Mouse (Mus musculus) limb, embryonic 11.5 days (tissue): ENCODE measurements at regions not wholly inside any gene's neighbourhood (a gene's known extent, or its start where the extent isn't known, plus 50 kb on each side); places are given as distances from the start of the nearest gene placed in this dataset.

Source experiments
- ATAC-seq: fragments of 200-750 bp; cut with Nextera tagmentation; 2 replicates; pipeline ENCODE4 v1.8.0; 2017; ENCODE audit warnings: low read depth; ENCODE audit not compliant: insufficient number of reproducible peaks, low FRiP score, low TSS enrichment
- DNase-seq: peaks from one replicate; pipeline ENCODE4 v3.0.0-alpha.2; 2015; ENCODE audit warnings: low spot score
- H3K27ac ChIP-seq: fragments of 300-500 bp; sonication (generic); replicated peaks from 2 replicates; pipeline ENCODE4 v1.5.1; 2014; ENCODE audit warnings: low read depth, mild to moderate bottlenecking, low read length
- H3K27me3 ChIP-seq: fragments of 300-500 bp; sonication (generic); 2 replicates; pipeline ENCODE4 v1.6.1; 2014; ENCODE audit warnings: mild to moderate bottlenecking, low read length, mixed read lengths; ENCODE audit not compliant: control insufficient read depth, insufficient read depth
- H3K36me3 ChIP-seq: fragments of 300-500 bp; sonication (generic); 2 replicates; pipeline ENCODE4 v1.6.1; 2014; ENCODE audit warnings: mild to moderate bottlenecking, low read length, moderate library complexity, mixed read lengths; ENCODE audit not compliant: control insufficient read depth, insufficient read depth
- H3K4me1 ChIP-seq: fragments of 300-500 bp; sonication (generic); 2 replicates; pipeline ENCODE4 v1.6.1; 2014; ENCODE audit warnings: low read length, mixed read lengths; ENCODE audit not compliant: control insufficient read depth, insufficient read depth
- H3K4me2 ChIP-seq: fragments of 300-500 bp; sonication (generic); 2 replicates; pipeline ENCODE4 v1.6.1; 2014; ENCODE audit warnings: low read depth, mild to moderate bottlenecking, moderate library complexity; ENCODE audit not compliant: severe bottlenecking
- H3K4me3 ChIP-seq: fragments of 300-500 bp; sonication (generic); 2 replicates; pipeline ENCODE4 v1.5.1; 2014; ENCODE audit warnings: low read depth, low read length
- H3K9ac ChIP-seq: fragments of 300-500 bp; sonication (generic); 2 replicates; pipeline ENCODE4 v1.6.1; 2014; ENCODE audit warnings: mild to moderate bottlenecking, low read length
- H3K9me3 ChIP-seq: fragments of 300-500 bp; sonication (generic); 2 replicates; pipeline ENCODE4 v1.6.1; 2016; ENCODE audit warnings: low read length; ENCODE audit not compliant: control insufficient read depth
- WGBS: fragments of 180-500 bp; shearing (Covaris S2); extraction: QIAGEN DNeasy Blood & Tissue Kit; methylation state at CpG from one replicate; pipeline ENCODE4 v1.1.7; 2014; 5-methylcytosine and 5-hydroxymethylcytosine counted together

- WGBS: 91% methylated on average over 15 of the region's 15 CpGs
- ATAC-seq (no peak), DNase-seq (no peak)
- no peaks in the 10 kb centered on the region for H3K36me3 ChIP-seq
- H3K4me2 ChIP-seq: no peak overlapping the region
- no peaks in the 10 kb centered on the region for H3K27me3 ChIP-seq
- no peaks in the 10 kb centered on the region for H3K4me1 ChIP-seq
- no peak overlapping the region for H3K4me3 ChIP-seq
- no peak overlapping the region for H3K9ac ChIP-seq
- no peak overlapping the region for H3K27ac ChIP-seq
- H3K9me3 ChIP-seq: no peaks in the 10 kb centered on the region
These were observed 161.4 kb downstream of the Nucb2 start for GRCm38 (mm10) chr7:116665581-116665980.

GRCm38 (mm10) chr7:116674199-116675019 is 170.2 kb downstream of the Nucb2 start:
- Histone ChIP-seq H3K4me2 (no peak overlapping the region), H3K4me1 (no peaks in the 10 kb centered on the region), H3K27me3 (no peaks in the 10 kb centered on the region), H3K9ac (no peak overlapping the region), H3K9me3 (no peaks in the 10 kb centered on the region), H3K36me3 (no peaks in the 10 kb centered on the region), H3K4me3 (no peak overlapping the region), H3K27ac (no peak overlapping the region)
- no peak for DNase-seq
- WGBS: 74% methylated on average over 16 of the region's 16 CpGs
- no peak for ATAC-seq

- no peak overlapping the region for H3K27ac ChIP-seq
- no peak overlapping the region for H3K9ac ChIP-seq
- ATAC-seq (no peak), DNase-seq (no peak)
- no peaks in the 10 kb centered on the region for H3K9me3 ChIP-seq
- no peaks in the 10 kb centered on the region for H3K27me3 ChIP-seq
- peaks cover 9% of the 10 kb centered on the region; the same call in 1 of the 2 replicates for H3K4me1 ChIP-seq
- H3K36me3 ChIP-seq: no peaks in the 10 kb centered on the region
- no peak overlapping the region for H3K4me3 ChIP-seq
- 83% methylated on average over 1 of the region's 1 CpGs for WGBS
- H3K4me2 ChIP-seq: no peak overlapping the region
These were observed 172.5 kb downstream of the Nucb2 start for GRCm38 (mm10) chr7:116676696-116677095.

- H3K4me2 ChIP-seq: no peak overlapping the region
- ATAC-seq: no peak
- WGBS: 92% methylated on average over 4 of the region's 4 CpGs
These were observed 175.0 kb downstream of the Nucb2 start for GRCm38 (mm10) chr7:116679195-116679594.

GRCm38 (mm10) chr7:116680523-116680922 is 176.4 kb downstream of the Nucb2 start:
- DNase-seq (no peak), ATAC-seq (no peak)
- Histone ChIP-seq H3K27me3 (no peaks in the 10 kb centered on the region), H3K4me3 (no peak overlapping the region), H3K4me2 (no peak overlapping the region), H3K9me3 (no peaks in the 10 kb centered on the region), H3K36me3 (no peaks in the 10 kb centered on the region), H3K4me1 (peaks cover 10% of the 10 kb centered on the region; the same call in 1 of the 2 replicates), H3K27ac (no peak overlapping the region), H3K9ac (no peak overlapping the region)
- 79% methylated on average over 3 of the region's 3 CpGs for WGBS

More at GRCm38 (mm10) chr7:116679195-116679594, 175.0 kb downstream of the Nucb2 start:
- no peak overlapping the region for H3K9ac ChIP-seq
- DNase-seq: no peak
- H3K9me3 ChIP-seq: no peaks in the 10 kb centered on the region
- peaks cover 10% of the 10 kb centered on the region; the same call in 1 of the 2 replicates for H3K4me1 ChIP-seq
- H3K27me3 ChIP-seq: no peaks in the 10 kb centered on the region
- H3K27ac ChIP-seq: no peak overlapping the region
- H3K4me3 ChIP-seq: no peak overlapping the region
- no peaks in the 10 kb centered on the region for H3K36me3 ChIP-seq

- H3K9ac ChIP-seq: no peak overlapping the region
- no peaks in the 10 kb centered on the region for H3K36me3 ChIP-seq
- H3K9me3 ChIP-seq: no peaks in the 10 kb centered on the region
- H3K4me2 ChIP-seq: no peak overlapping the region
- H3K27ac ChIP-seq: no peak overlapping the region
- 5% methylated on average over 8 of the region's 8 CpGs for WGBS
- ATAC-seq: peak; percentile 62; the same call in 1 of the 2 replicates
- peaks cover 10% of the 10 kb centered on the region; the same call in 1 of the 2 replicates for H3K4me1 ChIP-seq
- no peaks in the 10 kb centered on the region for H3K27me3 ChIP-seq
- no peak overlapping the region for H3K4me3 ChIP-seq
- peak; percentile 39 for DNase-seq
These were observed 177.1 kb downstream of the Nucb2 start for GRCm38 (mm10) chr7:116681268-116681667.

- Histone ChIP-seq H3K9ac (no peak overlapping the region), H3K9me3 (no peaks in the 10 kb centered on the region), H3K36me3 (no peaks in the 10 kb centered on the region), H3K4me3 (no peak overlapping the region), H3K27me3 (no peaks in the 10 kb centered on the region), H3K4me2 (no peak overlapping the region), H3K27ac (no peak overlapping the region), H3K4me1 (no peaks in the 10 kb centered on the region)
- no peak for DNase-seq
- WGBS: 77% methylated on average over 2 of the region's 2 CpGs
- no peak for ATAC-seq
These were observed 196.2 kb downstream of the Nucb2 start for GRCm38 (mm10) chr7:116700409-116700808.

GRCm38 (mm10) chr7:116701466-116702342 is 197.5 kb downstream of the Nucb2 start:
- no peak overlapping the region for H3K4me3 ChIP-seq
- H3K4me2 ChIP-seq: no peak overlapping the region
- 44% methylated on average over 14 of the region's 14 CpGs for WGBS
- H3K9ac ChIP-seq: no peak overlapping the region
- H3K4me1 ChIP-seq: no peaks in the 10 kb centered on the region
- ATAC-seq: 0 out of 2 replicates have a peak, but pooled peaks have one; percentile 47
- H3K36me3 ChIP-seq: no peaks in the 10 kb centered on the region
- peak; percentile 92 for DNase-seq
- H3K27me3 ChIP-seq: no peaks in the 10 kb centered on the region
- no peak overlapping the region for H3K27ac ChIP-seq
- H3K9me3 ChIP-seq: no peaks in the 10 kb centered on the region
